Mouse (Mus musculus): ENCODE measurements around the gene Atp8b4.
A peak's percentile ranks its signal among the peaks of the same experiment; 100 is the strongest.
"Not testable (repeated sequence)": the region's sequence is repeated elsewhere in the genome, so short reads cannot be mapped to it uniquely, and the experiment has no call there.

The Atp8b4 gene

GRCm38 (mm10) chr2:126500521-126500920, at the start of gene Atp8b4:
Gene Atp8b4 (minus strand): TSS chr2:126500674.
- no peak for DNase-seq

- no peak for DNase-seq
Observed at GRCm38 (mm10) chr2:126549681-126550080, 49.2 kb upstream of the Atp8b4 start.

- DNase-seq, result no peak
Observed at GRCm38 (mm10) chr2:126546392-126546791, 45.9 kb upstream of the Atp8b4 start.

- no peak for DNase-seq
Observed at GRCm38 (mm10) chr2:126545297-126545696, 44.8 kb upstream of the Atp8b4 start.

- no peak for DNase-seq
Observed at GRCm38 (mm10) chr2:126542211-126542610, 41.7 kb upstream of the Atp8b4 start.

- DNase-seq, result no peak
Observed at GRCm38 (mm10) chr2:126540390-126540925, 40.0 kb upstream of the Atp8b4 start.

GRCm38 (mm10) chr2:126537654-126538053, 37.2 kb upstream of the Atp8b4 start:
- no peak for DNase-seq

- DNase-seq, result no peak
Observed at GRCm38 (mm10) chr2:126530581-126530980, 30.1 kb upstream of the Atp8b4 start.

- DNase-seq, result no peak
Observed at GRCm38 (mm10) chr2:126527461-126527860, 27.0 kb upstream of the Atp8b4 start.

GRCm38 (mm10) chr2:126524271-126524670, 23.8 kb upstream of the Atp8b4 start:
- DNase-seq, result no peak

GRCm38 (mm10) chr2:126523101-126523745, 22.7 kb upstream of the Atp8b4 start:
- not testable (repeated sequence) for DNase-seq

GRCm38 (mm10) chr2:126522056-126522455, 21.6 kb upstream of the Atp8b4 start:
- DNase-seq, result peak in 1 of 2 experiments; percentile 11

GRCm38 (mm10) chr2:126521471-126521870, 21.0 kb upstream of the Atp8b4 start:
- DNase-seq, result no peak

- peak in 1 of 2 experiments; percentile 29 for DNase-seq
Observed at GRCm38 (mm10) chr2:126520828-126521227, 20.4 kb upstream of the Atp8b4 start.

- peak in 1 of 2 experiments; percentile 55 for DNase-seq
Observed at GRCm38 (mm10) chr2:126519872-126520581, 19.6 kb upstream of the Atp8b4 start.

GRCm38 (mm10) chr2:126515069-126515826, 14.8 kb upstream of the Atp8b4 start:
- DNase-seq, result no peak

- DNase-seq, result no peak
Observed at GRCm38 (mm10) chr2:126508228-126508627, 7.8 kb upstream of the Atp8b4 start.

- DNase-seq, result no peak
Observed at GRCm38 (mm10) chr2:126507477-126507876, 7.0 kb upstream of the Atp8b4 start.

GRCm38 (mm10) chr2:126505156-126505555, 4.7 kb upstream of the Atp8b4 start:
- DNase-seq, result no peak

- no peak for DNase-seq
Observed at GRCm38 (mm10) chr2:126499730-126500129, 744 bp downstream of the Atp8b4 start.

- no peak for DNase-seq
Observed at GRCm38 (mm10) chr2:126498761-126499452, 1.6 kb downstream of the Atp8b4 start.

GRCm38 (mm10) chr2:126496838-126497237, 3.6 kb downstream of the Atp8b4 start:
- DNase-seq, result no peak
